Mouse (Mus musculus): ENCODE data around the gene Mat2b.
A peak's percentile ranks its signal among the peaks of the same experiment; 100 is the strongest.
"Not testable (repeated sequence)": the region's sequence is repeated elsewhere in the genome, so short reads cannot be mapped to it uniquely, and the experiment has no call there.

Gene Mat2b

DNA sequence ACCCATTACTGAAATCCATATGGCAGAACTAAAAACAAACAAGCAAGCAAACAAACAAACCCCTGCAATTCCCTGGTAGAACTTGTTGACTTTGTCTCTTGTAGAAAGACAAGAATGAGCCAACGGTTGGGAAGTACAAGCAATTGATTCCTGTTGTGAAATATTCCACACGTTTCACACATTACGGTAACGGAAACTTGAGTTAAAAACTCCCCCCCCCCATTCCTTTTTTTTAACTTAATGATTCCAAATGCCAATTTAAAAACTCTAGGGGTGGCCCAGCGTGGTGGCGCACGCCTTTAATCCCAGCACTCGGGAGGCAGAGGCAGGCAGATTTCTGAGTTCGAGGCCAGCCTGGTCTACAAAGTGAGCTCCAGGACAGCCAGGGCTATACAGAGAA is at the start of gene Mat2b:
Gene Mat2b, minus strand, starts transcription at position 101 of the 400 bp plus-strand sequence.
- no peak for DNase-seq (ENCODE audit: low read depth, low spot score)

DNA sequence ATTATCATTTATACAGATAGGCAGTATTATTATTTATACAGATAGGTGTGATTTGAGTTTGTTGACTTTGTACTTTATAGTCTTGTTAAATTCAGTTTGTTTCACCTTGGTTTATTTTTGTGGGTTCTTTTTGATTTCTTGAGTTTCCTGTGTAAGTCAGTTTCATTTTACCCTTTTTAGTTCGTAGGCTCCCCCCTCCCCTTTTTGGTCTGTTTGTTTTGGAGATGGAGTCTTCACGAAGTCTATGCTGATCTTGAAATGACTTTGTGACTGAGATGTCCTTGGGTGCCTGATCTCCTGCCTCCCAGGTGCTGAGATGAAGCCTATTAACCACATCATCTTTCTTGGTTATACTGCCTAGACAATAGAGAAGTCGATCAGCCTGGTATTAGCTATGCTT is 49.3 kb upstream of the Mat2b start:
- DNase-seq (ENCODE audit: low read depth, low spot score), result no peak

DNA sequence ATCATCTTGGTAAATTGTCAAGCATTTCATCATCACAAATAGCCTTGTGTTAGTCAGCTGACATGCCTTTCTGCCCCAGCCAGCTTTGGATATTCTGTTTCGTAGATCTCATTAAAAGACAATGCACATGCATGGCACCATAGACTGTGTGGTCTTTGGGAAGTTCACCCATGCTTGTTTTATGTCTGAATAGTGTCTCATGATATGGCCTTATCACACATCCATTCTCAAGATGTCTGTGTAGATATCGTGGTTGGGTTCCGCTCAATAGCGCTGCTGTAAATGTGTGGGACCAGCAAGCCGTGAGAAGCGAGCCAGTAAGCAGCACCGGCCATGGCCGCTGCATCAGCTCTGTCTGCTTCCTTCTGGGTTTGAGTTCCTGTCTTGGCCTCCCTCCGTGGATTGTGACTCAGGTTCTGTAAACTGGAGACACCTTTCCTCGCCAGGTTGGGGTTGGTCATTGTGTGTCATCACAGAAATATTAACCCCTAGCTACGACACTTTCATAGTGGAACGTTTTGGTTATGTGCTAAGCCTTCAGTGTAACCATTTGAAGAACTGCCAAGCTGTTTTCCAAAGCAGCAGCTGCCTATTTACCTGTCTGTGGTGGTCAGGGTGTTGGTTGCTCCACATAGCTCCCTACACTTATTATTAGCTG is 46.7 kb upstream of the Mat2b start:
- no peak for DNase-seq (ENCODE audit: low read depth, low spot score)

DNA sequence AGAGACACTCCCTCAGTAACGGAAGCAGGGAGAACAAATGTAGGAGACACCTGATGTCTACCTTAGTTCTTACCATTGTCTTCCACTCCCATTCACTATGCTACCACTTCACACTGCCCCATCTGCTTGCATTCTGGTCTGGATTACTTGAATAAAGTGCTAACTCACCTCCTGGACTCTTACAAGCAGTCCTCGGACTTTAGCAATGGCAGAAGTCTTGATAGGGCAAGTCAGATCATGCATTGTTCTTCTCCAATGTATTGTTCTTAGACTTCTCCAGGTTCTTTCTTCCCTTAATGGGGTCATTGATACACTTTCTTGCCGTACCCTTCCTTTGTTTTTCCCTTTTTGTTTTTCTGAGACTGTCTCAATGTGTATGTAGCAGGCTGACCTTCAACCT is 42.4 kb upstream of the Mat2b start:
- no peak for DNase-seq (ENCODE audit: low read depth, low spot score)

DNA sequence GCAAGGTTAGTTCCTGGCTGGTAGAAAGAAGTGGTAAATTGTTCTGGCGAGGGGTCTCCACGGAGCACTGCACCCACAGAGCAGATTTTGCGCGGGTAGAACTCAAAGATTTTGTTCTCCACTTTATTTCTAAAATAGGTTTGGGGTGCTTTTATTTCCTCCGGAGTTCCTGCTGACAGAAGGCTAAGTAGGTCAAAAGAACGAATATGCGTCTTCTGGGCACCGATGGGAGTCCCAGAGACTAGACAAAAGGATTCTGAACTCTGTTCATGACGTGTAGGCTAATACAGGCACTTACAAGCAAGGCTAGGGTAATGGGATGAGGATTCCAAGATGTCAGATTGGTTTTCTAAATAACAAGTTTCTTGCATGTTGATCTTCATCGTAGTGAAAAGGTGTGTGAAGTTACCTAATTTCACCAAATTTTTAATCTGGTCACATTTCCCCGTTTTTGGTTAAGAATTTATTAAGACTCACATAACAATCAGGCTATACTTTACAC is 39.3 kb upstream of the Mat2b start:
- no peak for DNase-seq (ENCODE audit: low read depth, low spot score)

DNA sequence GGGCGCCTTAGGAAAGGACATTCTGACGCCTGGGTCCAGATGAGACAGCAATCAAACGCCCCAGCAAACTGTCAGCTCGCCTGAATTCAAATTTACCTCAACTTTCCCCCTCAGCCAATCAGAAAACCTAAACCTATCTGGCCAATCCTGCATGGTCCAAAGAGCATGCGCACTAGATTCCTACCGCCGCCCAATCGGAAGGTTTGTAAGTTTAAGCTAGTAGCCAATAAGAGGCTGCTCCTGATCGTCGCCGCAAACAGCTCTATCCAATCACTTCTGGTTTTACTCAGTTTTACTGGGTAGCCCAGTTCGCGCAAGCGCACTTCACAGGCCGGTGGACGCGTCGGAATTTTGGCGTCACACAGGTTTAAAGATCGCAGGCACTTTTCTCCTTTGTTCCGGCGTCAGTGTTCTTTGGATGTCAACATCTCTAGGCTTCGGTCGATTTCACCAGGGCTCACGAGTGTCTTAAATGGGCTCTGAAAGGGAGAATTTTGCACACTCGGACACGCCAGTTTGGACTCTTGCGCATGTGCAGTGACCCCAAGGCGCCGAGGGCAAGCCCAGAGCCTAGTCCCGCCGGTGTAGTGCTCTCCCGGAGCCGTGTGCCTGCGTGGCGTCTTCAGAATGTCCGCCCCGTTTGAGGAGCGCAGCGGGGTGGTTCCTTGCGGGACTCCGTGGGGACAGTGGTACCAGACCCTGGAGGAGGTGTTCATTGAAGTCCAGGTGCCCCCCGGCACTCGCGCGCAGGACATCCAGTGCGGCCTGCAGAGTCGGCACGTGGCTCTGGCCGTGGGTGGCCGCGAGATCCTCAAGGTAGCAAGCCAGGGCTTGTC is 38.6 kb upstream of the Mat2b start, which contains the start of the genes Hmmr and Nudcd2:
Gene Hmmr, minus strand, starts transcription at position 84 of the 836 bp plus-strand sequence.
Gene Nudcd2, plus strand, starts transcription at position 329 of the 836 bp plus-strand sequence.
- peak; percentile 97 for DNase-seq (ENCODE audit: low read depth, low spot score)

DNA sequence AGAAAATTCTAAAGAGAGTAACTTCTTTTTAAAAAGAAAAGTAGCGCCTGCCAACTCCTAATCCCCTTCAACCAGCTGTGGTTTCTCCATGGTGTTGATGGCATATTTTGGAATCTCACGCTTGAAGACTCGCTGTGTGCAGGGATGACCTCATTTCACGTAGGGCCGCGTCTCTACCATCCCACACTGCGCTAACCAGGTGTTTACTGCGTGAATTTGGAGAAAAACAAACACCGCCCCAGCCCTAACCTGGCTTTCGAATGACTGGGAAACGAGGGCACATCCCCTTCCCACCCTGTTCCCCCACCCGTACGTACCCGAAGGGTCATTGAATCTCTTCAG is 38.0 kb upstream of the Mat2b start:
- no peak for DNase-seq (ENCODE audit: low read depth, low spot score)

DNA sequence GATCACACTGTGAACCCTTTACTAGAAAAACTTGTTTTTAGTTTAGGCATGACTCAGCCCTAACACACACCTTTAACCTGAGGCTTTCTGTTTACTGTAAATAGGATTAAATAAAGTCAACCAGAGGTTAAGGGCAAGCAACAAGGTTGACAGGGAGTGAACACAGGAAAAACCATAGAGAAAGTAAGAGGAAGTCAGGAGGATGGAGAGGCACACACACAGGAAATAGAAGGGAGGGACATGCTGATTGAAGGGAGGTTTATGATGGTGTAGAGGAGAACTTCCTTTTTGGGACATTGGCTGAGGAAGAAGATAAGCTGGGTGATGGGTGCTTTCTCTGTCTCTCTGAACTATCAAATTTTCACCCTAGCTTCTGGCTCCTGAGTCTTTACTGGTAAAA is 23.3 kb upstream of the Mat2b start:
- no peak for DNase-seq (ENCODE audit: low read depth, low spot score)

DNA sequence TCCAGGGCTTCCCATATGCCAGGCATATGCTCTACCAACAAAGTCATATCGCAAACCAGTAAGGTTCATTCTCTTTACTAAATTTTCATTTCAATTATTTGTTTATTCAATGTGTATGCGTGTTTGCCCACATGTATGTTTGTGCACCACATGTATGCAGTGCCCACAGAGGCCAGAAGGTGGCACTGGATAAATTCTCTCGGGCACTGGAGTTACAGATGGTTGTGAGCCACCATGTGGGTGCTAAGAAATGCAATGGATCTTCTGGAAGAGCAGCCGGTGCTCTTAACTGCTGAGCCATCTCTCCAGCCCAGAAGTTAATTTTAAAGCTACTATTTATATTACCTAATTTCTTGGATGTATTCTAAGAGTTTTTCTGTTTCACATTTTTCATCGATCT is 20.5 kb upstream of the Mat2b start:
- DNase-seq (ENCODE audit: low read depth, low spot score), result no peak

DNA sequence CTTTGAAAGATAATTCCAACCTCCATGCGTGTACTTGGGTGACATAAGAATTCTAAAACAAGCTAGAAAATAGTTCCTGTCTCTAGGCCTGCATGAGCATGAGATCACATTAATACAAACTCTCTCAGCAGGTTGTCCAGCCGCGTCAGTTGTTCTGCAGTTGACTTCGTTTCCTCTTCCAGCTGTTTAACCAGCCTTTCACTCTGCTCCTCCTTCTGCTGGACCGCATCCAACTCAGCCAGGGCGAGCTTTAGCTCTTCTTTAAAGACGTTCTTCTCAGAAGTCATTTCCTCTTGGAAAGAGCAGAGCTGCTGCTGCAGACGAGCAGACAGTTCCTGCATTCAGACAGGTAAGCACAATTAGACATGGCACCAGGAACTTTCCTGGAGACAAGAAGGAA is 18.9 kb upstream of the Mat2b start:
- no peak for DNase-seq (ENCODE audit: low read depth, low spot score)

DNA sequence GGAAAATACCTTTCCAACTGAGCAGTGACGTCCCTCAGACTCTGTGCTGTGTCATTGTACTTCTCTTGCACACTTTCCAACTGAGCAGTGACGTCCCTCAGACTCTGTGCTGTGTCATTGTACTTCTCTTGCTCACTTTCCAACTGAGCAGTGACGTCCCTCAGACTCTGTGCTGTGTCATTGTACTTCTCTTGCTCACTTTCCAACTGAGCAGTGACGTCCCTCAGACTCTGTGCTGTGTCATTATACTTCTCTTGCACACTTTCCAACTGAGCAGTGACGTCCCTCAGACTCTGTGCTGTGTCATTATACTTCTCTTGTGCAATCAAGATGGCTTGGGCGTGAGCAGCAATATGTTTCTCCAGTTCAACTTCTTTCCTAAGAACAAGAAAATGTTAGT is 14.9 kb upstream of the Mat2b start:
- DNase-seq (ENCODE audit: low read depth, low spot score), result not testable (repeated sequence)

DNA sequence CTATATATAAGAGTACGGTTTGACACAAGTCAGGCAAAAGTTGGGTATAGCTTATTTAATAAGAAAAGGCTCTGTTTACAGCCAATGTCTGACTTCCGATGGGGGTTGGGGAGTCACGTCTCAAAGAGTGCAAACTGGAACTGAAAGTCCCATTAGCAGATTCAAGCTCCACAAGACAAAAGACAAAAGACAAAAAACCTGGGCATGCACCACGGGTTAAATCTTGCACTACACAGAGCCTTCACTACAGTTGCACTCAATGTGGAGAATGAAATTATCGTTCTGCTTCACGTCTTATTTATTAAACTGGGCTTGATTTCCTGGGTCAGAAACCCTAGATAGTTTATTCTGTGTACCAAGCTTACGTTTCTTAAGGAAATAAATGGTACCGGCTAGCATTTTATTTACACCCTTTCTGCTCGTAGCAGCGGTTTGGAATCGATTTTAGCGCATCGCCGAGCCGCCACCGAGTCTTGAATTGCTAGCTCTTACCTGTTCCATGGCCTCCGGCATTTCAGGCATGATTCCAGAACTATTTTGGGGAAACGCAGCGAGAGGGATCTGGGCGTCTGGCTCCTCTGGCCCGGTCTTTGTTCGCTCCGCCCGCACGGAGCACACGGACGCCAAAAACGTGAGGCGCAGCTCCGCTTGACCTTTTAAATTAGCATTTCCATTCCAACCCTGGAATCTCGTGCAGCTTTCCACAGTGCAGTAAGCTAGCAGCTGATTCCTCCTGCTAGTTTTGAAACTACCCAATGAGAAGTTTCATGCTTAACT is 504 bp downstream of the Mat2b start:
- peak; percentile 59 for DNase-seq (ENCODE audit: low read depth, low spot score)

DNA sequence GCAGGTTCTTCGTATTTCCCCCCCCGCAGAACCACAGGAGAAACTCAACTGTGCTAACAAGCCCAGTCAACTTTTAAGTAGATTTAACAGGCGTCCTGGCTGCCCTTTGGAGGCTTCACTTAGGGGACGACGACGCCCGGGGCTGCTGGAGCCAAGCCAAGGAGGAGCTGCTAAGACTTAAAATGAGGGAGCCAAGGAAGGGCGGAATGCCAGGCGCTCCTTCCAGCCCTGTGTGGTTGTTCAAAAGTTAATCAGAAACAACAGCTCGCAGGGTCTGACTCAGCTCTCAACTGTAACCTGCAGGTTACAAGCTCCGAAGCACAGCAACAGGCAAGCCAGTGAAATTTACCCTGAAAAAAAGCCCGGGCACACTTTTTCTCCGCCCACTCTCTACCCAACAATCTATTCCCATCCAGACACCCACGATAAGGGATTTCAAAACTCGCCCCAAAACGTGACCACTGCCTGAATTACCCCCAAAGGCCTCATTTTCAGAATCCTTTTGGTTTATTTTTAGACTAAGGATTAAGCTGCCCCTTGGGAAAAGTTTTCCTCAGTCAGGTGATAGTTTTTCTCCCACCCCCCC is 1.5 kb downstream of the Mat2b start:
- DNase-seq (ENCODE audit: low read depth, low spot score), result peak; percentile 23

DNA sequence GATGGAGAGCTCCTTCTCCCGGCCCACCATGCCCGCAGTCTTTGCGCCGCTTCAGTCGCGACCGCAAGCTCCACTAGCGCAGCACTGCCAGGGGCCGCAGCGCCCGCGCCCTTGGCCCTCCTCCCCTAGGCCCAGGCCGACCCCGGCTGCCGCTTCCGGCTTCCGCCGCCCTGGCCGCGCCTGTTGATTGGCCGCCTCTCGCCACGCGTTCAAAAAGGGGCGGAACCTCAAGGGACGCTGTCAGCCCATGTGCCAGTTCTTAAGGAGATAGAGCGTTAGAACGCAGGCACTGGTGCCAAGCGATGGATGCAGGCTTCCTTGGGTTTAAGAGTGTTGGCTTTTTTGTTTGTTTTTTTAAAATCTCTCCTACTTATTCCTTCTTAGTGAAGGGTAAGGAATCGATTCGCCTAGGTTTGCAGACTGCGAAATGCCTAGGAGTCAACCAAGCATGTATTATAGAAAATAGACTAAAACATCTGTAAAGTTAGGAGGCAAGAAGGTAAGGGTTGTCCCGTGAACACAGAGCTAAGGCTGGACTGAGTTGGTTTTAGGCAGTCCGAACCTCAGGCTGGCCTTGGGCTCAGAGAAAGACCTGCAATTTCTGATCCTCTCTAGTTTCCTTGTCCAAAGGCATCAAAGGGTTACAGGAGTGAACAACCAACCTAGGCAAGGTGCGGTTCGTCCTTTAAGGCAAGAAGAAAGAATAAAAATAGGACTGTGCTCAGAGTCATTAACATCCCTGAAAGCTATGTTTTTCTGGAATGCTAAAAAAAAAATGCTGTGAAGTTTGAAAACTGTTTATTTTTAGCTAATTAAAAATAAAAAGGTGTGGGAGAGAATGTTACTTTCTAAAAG is 2.3 kb downstream of the Mat2b start:
- DNase-seq (ENCODE audit: low read depth, low spot score), result peak; percentile 87

DNA sequence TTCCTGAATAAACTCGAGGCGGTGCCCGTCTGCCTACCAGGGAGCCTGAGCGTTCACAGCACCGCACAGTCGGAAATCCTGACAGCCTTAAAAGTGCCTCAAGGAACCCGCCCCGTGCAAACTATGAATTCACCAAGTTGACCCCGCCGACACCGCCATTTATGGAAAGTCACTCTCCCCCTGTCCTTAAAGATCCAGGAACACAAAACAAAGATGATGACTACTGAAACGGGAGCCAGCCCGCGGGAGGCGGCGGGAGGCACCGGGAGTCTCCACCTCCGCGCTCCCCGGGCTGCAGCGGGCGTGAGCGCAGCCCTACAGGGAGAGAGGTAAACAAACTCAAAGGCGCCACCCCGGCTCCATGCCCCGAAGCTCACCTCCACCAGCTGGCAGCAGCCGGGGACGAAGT is 2.9 kb downstream of the Mat2b start:
- peak; percentile 17 for DNase-seq (ENCODE audit: low read depth, low spot score)

DNA sequence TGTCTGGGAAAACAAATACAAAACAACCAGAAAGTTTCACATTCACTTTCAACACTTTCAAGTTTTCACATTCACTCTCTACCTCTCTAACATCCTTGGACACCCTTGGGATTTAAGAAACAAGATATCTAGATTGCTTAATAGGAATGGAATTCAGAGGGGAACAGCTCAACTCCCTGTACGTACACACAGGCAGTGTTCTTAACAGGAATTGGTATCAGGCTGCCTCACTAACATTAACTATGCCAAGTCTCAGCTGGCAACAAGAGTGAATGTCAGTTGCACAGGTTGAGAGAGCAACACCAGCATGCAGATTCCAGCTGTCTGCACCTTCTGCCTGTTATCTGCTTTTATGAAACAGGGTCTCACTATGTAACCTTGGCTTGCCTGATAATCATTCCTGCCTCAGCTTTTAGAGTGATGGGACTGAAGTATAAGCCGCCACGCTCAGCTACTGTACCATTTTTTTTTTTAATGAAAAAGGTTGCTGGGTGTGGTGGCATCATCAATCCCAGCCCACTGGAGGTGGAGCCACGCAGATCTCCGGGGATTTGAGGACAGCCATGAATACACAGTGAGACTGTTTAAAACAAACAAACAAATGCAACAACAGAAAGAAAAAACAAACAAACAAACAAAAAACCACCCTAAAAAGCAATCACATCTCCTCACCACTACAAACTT is 4.4 kb downstream of the Mat2b start:
- no peak for DNase-seq (ENCODE audit: low read depth, low spot score)

DNA sequence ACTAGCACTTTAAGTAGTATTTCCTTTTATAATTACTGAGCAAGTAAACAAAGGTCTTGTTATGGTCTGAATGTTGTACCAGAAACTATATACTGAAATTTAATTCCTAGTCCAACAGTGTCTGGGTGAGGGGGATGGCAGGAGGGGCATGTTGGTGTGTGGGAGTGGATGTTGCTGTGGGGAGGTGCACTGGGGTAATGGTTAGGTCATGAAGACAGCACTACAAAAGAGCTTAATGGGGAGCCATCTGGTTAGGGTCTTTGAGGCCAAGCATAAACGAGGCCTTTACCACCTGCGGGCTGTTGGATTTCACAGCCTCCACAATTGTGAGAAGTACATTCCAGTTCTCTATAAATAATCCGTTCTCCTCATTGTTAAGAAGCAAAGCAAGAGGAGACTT is 11.7 kb downstream of the Mat2b start:
- DNase-seq (ENCODE audit: low read depth, low spot score), result no peak

DNA sequence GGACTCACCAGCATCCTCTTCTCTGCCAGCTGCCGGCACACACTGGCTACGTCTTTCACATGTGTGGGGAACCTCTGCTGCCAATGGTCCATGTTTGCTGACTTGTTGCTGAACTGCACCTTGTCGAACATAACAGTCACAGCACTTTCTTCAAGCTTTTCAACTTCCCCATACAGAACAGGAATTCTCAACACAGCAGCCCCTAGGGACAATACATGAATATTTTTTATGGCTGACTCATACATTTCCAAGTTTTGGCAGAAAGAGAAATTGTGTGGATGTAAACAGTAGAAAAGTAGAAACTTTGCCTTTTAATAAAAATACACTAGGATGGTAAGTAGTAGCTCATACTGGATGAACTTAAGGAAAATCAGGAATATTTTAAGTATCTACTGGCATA is 12.5 kb downstream of the Mat2b start:
- no peak for DNase-seq (ENCODE audit: low read depth, low spot score)

DNA sequence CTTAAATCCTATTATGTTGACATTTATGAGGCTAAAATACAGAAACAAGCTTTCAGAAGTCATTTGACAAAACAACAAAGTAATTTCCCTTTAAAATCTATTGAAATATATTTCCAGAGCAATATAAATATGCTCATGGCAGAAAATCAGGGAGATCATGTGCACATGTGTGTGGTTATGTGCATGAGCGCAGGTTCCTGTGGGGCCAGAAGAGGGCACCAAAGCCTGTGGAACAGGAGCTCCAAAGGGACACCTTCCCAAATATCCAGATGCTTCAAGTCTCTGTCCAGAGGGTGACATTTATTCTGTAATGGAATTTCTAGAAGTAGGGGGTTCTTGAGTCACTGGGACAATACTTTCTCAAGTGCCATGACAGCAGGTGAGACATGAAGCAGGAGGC is 17.8 kb downstream of the Mat2b start:
- DNase-seq (ENCODE audit: low read depth, low spot score), result no peak

DNA sequence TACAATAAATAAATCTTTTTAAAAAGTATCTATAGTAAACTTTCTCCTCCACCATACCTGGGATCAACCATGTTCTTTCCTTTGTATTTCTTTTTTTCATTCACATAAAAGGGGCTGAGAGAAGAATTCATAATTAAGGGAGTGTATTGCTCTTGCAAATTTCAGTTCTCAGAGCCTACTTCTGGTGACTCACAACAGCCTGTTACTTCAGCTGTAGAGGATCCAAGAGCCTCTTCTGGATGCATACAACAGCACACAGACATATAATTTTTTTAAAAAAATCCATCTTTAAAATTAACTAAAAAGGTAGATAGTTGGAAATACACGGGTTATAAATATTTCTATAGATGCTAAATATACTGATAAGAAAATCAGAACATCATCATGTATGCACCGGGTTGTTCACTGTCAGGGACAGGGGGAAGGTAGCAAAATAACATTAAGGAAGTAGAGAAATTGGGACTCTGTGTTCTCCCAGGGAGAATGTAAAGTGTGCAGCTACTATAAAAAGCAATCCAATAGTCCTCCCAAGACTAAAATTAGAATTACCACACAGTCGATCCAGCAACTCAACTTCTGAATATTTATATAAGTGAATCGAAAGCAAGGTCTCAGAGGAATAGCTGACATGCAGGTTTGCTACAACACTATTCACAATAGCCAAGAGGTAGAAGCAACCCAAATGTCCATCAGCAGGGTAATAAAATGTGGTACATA is 19.8 kb downstream of the Mat2b start:
- DNase-seq (ENCODE audit: low read depth, low spot score), result no peak

Data from embryo, embryonic 11.5 days (tissue).